9 mouse cellular contexts compared by ENCODE assay signal in the genomic region with DNA sequence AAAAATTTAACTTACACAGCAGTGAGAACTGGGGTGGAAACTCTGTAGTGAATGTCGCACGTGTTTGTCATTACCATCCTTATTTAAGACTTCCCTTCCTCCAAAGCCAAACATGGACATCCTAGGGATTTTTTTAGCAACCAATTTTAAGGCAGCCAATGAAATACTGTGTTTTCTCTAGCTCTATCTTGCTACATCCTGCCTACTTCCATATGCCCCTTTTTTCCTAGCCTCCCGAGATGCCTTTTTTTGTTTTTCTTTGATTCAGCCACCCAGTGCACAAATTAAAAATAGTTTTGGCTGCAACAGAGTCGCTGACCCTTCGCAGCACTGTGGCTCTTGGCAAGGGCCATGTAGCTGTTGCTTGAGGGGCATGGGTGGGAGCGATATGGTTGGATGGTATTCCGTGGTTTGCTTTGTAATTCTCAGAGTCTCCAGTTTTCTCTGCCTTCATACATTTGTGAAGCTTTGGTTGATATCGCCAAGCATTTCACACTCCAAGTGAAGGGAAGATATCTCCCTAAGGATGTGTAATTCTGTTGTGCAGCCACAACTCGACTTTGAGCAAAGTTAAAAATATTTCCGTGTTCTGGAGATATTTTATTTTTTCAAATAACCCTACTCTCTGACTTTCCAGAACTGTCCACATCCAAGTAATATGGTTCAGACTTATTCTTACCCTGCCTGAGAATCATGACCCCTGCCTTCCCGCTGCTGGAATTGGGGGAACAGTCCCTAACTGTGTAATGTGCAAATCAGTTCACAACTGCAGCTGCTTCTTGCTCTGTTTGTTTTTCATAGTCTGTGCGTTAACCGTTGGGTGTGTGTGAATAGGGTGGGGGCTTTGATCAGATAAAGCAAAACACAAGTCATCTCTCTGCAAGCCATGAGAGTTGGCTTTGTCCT.
DNase-seq lines count a peak whose midpoint lies in the region; ATAC-seq and TF ChIP-seq lines count a peak whose summit lies in the region.
"Had no signal": no experiment of that assay in that cellular context is flagged by ENCODE, and none has a peak within 500 bp of the region (broad histone marks: within the 10 kb centered on the region; RNA-seq: fewer than 3 reads in every experiment).

No protein-coding gene starts in this region.

- no peak overlapping the region for H3K9ac ChIP-seq in embryonic facial prominence, embryonic 11.5 days (replicated peaks; ENCODE audit: low read length)
- no peak overlapping the region for H3K9ac ChIP-seq in limb, embryonic 14.5 days (ENCODE audit: low read depth, low read length, severe bottlenecking)

- ATAC-seq in embryonic facial prominence, embryonic 11.5 days (replicated peaks; ENCODE audit: insufficient number of reproducible peaks, low FRiP score, low TSS enrichment, low read depth), result peak; percentile 18; the same call in 1 of the 2 replicates
- ATAC-seq in limb, embryonic 14.5 days (ENCODE audit: low FRiP score, low read depth), result peak; percentile 73

- no peaks in the 10 kb centered on the region for H3K4me1 ChIP-seq in embryonic facial prominence, embryonic 11.5 days (ENCODE audit: control insufficient read depth, insufficient read depth, low read length)
- peaks cover 19% of the 10 kb centered on the region for H3K4me1 ChIP-seq in limb, embryonic 14.5 days (ENCODE audit: control insufficient read depth, insufficient read depth, low read length)

- H3K9me3 ChIP-seq in embryonic facial prominence, embryonic 11.5 days (replicated peaks; ENCODE audit: control insufficient read depth, low read length), result no peaks in the 10 kb centered on the region
- H3K9me3 ChIP-seq in limb, embryonic 14.5 days (ENCODE audit: control insufficient read depth, low read length), result no peaks in the 10 kb centered on the region

- peak; percentile 7 to 47 for DNase-seq in layer of hippocampus, adult 18-20 months (ENCODE audit: low spot score in 2 of 2)
- no peak for DNase-seq in layer of hippocampus, postnatal 10 days (ENCODE audit: low spot score in 2 of 2)
- DNase-seq in embryonic facial prominence, embryonic 11.5 days (ENCODE audit: low spot score), result peak; percentile 85
- peak; percentile 38 to 60 for DNase-seq in frontal cortex, postnatal 36 days (ENCODE audit: low spot score in 2 of 2)
- DNase-seq in limb, embryonic 14.5 days (ENCODE audit: low spot score), result peak; percentile 88
- DNase-seq in ovary, adult 18-20 months (ENCODE audit: low spot score), result no peak
- DNase-seq in thymus, adult 18-20 months, result no peak
- DNase-seq: thymus, adult 2 months had no signal

- no peaks in the 10 kb centered on the region for H3K27me3 ChIP-seq in embryonic facial prominence, embryonic 11.5 days (ENCODE audit: control insufficient read depth, insufficient read depth, low read length)
- no peaks in the 10 kb centered on the region for H3K27me3 ChIP-seq in limb, embryonic 14.5 days (ENCODE audit: control insufficient read depth, insufficient read depth, low read length)

- WGBS in embryonic facial prominence, embryonic 11.5 days, result 33% methylated on average over 13 of the region's 13 CpGs
- 34% methylated on average over 13 of the region's 13 CpGs for WGBS in limb, embryonic 14.5 days

- H3K27ac ChIP-seq in embryonic facial prominence, embryonic 11.5 days (replicated peaks; ENCODE audit: low read depth, low read length), result 0 out of 2 replicates have a peak overlapping the region, but pooled peaks have one; percentile 16
- peak overlapping the region; percentile 67 for H3K27ac ChIP-seq in limb, embryonic 14.5 days (replicated peaks; ENCODE audit: low read depth, low read length)

- H3K4me3 ChIP-seq in embryonic facial prominence, embryonic 11.5 days (ENCODE audit: low read depth, low read length), result no peak overlapping the region
- no peak overlapping the region for H3K4me3 ChIP-seq in limb, embryonic 14.5 days (replicated peaks; ENCODE audit: low read length)
- H3K4me3 ChIP-seq: erythroblast, embryonic 14.5 days had no signal

- TF ChIP-seq POLR2A in limb, embryonic 14.5 days (IDR thresholded peaks at IDR 0.05; ENCODE audit: borderline replicate concordance, extremely low read depth, insufficient read depth, insufficient read length), result no peak

- no peak overlapping the region for H3K4me2 ChIP-seq in embryonic facial prominence, embryonic 11.5 days (ENCODE audit: low read depth, low read length)
- 0 out of 2 replicates have a peak overlapping the region, but pooled peaks have one; percentile 9 for H3K4me2 ChIP-seq in limb, embryonic 14.5 days (replicated peaks; ENCODE audit: low read depth, low read length, severe bottlenecking)

- H3K36me3 ChIP-seq in embryonic facial prominence, embryonic 11.5 days (replicated peaks; ENCODE audit: control insufficient read depth, insufficient read depth, low read depth, low read length), result no peaks in the 10 kb centered on the region
- H3K36me3 ChIP-seq in limb, embryonic 14.5 days (ENCODE audit: control insufficient read depth, insufficient read depth, low read length), result no peaks in the 10 kb centered on the region

Comparison
In these comparisons a context has a peak if more than half of its experiments do, and no peak if none do; other contexts are left out.
1. DNase-seq: peak in layer of hippocampus, adult 18-20 months (2 of 2), embryonic facial prominence, embryonic 11.5 days (single experiment), frontal cortex, postnatal 36 days (2 of 2) and limb, embryonic 14.5 days (single experiment); none in layer of hippocampus, postnatal 10 days (0 of 2), ovary, adult 18-20 months (single experiment) and thymus, adult 18-20 months (0 of 2).